Mouse (Mus musculus) adrenal gland, postnatal 36 days (tissue): Measurements from ENCODE around the gene Zbtb22. TPM values are rescaled to one million over a fixed set of nuclear protein-coding genes. Genes with fewer than 3 reads are reported as not detected.

Experiments used
- DNase-seq, 2 experiments: peaks; one replicate each; pipeline ENCODE4 v3.0.0; 2021; ENCODE audit warnings: mixed read lengths in 1 of 2
- microRNA-seq: library from miRNA; unstranded; fragments of <30 nt; microRNA quantifications from one replicate; pipeline ENCODE4 v1.2.0, GENCODE M21; 2021
- total RNA-seq, 2 experiments: library from RNA; stranded (reverse); gene quantifications; 2 replicates each; pipeline ENCODE4 v1.2.3; 2021

Gene Zbtb22
- total RNA-seq, 2 experiments from 2014 or later = 26.5 to 36.1 TPM

- no peak for DNase-seq
Observed at GRCm38 (mm10) chr17:33965082-33965845, 49.6 kb downstream of the Zbtb22 start.

DNA sequence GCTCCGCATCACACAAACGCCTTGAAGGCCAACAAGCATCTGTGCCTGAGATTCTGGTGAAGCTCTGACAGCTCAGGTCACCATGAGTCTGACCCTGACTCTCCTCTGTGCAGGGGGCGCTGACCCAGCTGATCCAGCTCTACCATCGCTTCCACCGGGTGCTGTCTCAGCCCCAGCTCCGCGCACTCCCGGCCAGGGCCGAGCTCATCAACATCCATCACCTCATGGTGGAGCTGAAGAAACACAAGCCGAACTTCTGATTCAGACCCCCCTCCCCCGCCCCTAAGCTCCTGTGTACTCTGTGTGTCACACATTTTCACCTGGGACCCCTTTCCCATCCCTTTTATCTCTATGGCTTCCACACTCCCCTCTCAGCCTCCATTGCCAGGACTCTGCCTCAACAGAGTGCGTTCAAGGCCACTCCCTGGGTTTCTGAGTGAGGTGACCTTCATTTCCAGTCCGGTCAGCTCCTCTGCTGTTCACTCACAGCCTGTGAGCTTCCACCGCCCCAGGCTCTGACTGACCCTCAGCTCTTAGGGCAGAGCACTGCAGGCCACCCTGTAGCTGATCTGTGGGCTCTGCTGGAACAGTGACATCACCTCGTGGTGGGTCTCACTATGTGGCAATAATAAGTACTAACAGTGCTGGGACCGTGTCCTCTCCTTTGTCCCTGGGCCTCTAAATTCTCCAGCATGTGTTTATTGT is 50.3 kb downstream of the Zbtb22 start:
- DNase-seq = peak; percentile 50 to 64

- peak; percentile 75 to 86 for DNase-seq
Observed at GRCm38 (mm10) chr17:33968489-33968888, 52.8 kb downstream of the Zbtb22 start.

Small RNA genes lying within 50 kb of the gene (microRNA-seq; reads per million reads assigned to microRNA genes)
- not detected for gene Gm27740

Other genes starting within 250 kb of the Zbtb22 start
- 100 to 1,000 TPM; 136 to 171 TPM for gene Hnrnpm, start 229.0 kb upstream of the Zbtb22 start, total RNA-seq
- 100 to 1,000 TPM in 1 of 2 experiments, 10 to 100 TPM in 1; 92.9 to 119 TPM for gene March2, start 197.2 kb upstream of the Zbtb22 start, total RNA-seq
- gene Rab11b, start 155.4 kb upstream of the Zbtb22 start, total RNA-seq = 100 to 1,000 TPM; 231 to 299 TPM
- gene Angptl4, start 134.1 kb upstream of the Zbtb22 start, total RNA-seq = 100 to 1,000 TPM in 1 of 2 experiments, 10 to 100 TPM in 1; 62.7 to 110 TPM
- 10 to 100 TPM; 72.2 to 90.5 TPM for gene Kank3, start 105.4 kb upstream of the Zbtb22 start, total RNA-seq
- gene Rps28, start 91.3 kb upstream of the Zbtb22 start, total RNA-seq = 1,000 to 10,000 TPM; 1,486 to 1,511 TPM
- gene Ndufa7, start 91.3 kb upstream of the Zbtb22 start, total RNA-seq = 100 to 1,000 TPM; 432 to 487 TPM
- 10 to 100 TPM; 30.8 to 47.3 TPM for gene Cd320, start 72.8 kb upstream of the Zbtb22 start, total RNA-seq
- not detected for gene Gm7029, start 42.1 kb upstream of the Zbtb22 start, total RNA-seq
- gene Kifc1, start 25.2 kb upstream of the Zbtb22 start, total RNA-seq = 1 to 10 TPM; 3.3 to 4.4 TPM
- gene Platr17, start 10.8 kb upstream of the Zbtb22 start, total RNA-seq = not detected
- gene Daxx, start 6.5 kb upstream of the Zbtb22 start, total RNA-seq = 10 to 100 TPM; 29.2 to 30.2 TPM
- gene Tapbp, start within 50 bp of the Zbtb22 start, total RNA-seq = 100 to 1,000 TPM; 178 to 181 TPM
- 10 to 100 TPM; 37.0 to 45.9 TPM for gene Rgl2, start 13.6 kb downstream of the Zbtb22 start, total RNA-seq
- 10 to 100 TPM; 89.2 to 90.6 TPM for gene Pfdn6, start 24.4 kb downstream of the Zbtb22 start, total RNA-seq
- 10 to 100 TPM; 34.4 to 34.9 TPM for gene Wdr46, start 24.8 kb downstream of the Zbtb22 start, total RNA-seq
- 1 to 10 TPM; 4.0 to 6.6 TPM for gene B3galt4, start 35.6 kb downstream of the Zbtb22 start, total RNA-seq
- 10 to 100 TPM; 53.4 to 59.9 TPM for gene Vps52, start 39.9 kb downstream of the Zbtb22 start, total RNA-seq
- 100 to 1,000 TPM; 791 to 792 TPM for gene Rps18, start 40.1 kb downstream of the Zbtb22 start, total RNA-seq
- gene H2-K1, start 84.4 kb downstream of the Zbtb22 start, total RNA-seq = 100 to 1,000 TPM; 459 to 574 TPM
- gene Ring1, start 108.8 kb downstream of the Zbtb22 start, total RNA-seq = 10 to 100 TPM; 43.8 to 48.3 TPM
- 100 to 1,000 TPM; 243 to 247 TPM for gene H2-Ke6, start 112.2 kb downstream of the Zbtb22 start, total RNA-seq
- gene Slc39a7, start 115.8 kb downstream of the Zbtb22 start, total RNA-seq = 100 to 1,000 TPM; 165 to 198 TPM
- 10 to 100 TPM; 53.5 to 55.7 TPM for gene Rxrb, start 115.9 kb downstream of the Zbtb22 start, total RNA-seq
- 1 to 10 TPM; 1.2 to 2.2 TPM for gene Col11a2, start 123.5 kb downstream of the Zbtb22 start, total RNA-seq
- gene H2-Oa, start 176.4 kb downstream of the Zbtb22 start, total RNA-seq = not detected
- 10 to 100 TPM; 11.4 to 12.7 TPM for gene H2-DMa, start 203.6 kb downstream of the Zbtb22 start, total RNA-seq
- gene Brd2, start 206.7 kb downstream of the Zbtb22 start, total RNA-seq = 100 to 1,000 TPM; 213 to 224 TPM
- gene H2-DMb2, start 227.4 kb downstream of the Zbtb22 start, total RNA-seq = 1 to 10 TPM in 1 of 2 experiments, under 1 TPM in 1; 0.72 to 2.2 TPM
- gene H2-DMb1, start 237.2 kb downstream of the Zbtb22 start, total RNA-seq = 1 to 10 TPM; 3.5 to 6.0 TPM